Mouse (Mus musculus) large intestine, adult 2 months (tissue): Measurements from ENCODE around the gene Hspg2. TPM values are rescaled to one million over a fixed set of nuclear protein-coding genes. Genes with fewer than 3 reads are reported as not detected.

Source experiments
- DNase-seq: peaks from one replicate; pipeline ENCODE4 v3.0.0-alpha.2; 2012; ENCODE audit warnings: low read depth, low spot score
- WGBS: fragments of 180-500 bp; shearing (Covaris S2); methylation state at CpG from one replicate; pipeline ENCODE4 v1.1.7; 2018; 5-methylcytosine and 5-hydroxymethylcytosine counted together
- polyA plus RNA-seq: library from polyadenylated mRNA; depleted of rRNA; stranded (reverse); fragments of >200 nt; gene quantifications from 2 replicates; pipeline ENCODE4 v1.2.3, GENCODE M21; 2012; rRNA removed

Hspg2 gene
- polyA plus RNA-seq, 1 experiment = 19.7 TPM

DNA sequence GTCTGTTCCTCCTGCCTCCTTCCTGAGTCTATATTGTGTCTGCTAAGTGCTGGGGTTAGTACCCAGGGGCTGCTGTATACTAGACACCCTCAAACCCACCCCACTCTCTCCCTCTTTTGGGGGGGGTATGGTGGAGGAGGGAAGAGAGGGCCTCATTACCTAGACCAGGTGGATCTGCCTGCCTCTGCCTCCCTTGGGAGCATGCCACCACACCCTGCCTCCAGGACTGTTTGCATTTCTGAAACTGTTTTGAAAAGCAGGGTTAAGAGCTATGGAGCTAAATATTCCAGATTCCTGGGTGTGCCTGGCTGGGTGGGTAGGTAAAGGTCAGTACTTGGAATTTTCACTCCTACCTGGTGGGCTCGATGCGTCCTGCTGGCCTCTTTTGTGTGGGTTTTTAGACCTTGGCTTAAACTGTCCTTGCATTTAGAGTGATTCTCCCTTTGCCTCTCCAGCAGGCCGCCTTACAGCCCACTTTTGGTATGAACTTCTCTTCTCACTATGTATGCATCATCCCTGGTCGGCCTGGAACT, 128.6 kb downstream of the Hspg2 start:
- WGBS = 94% methylated on average over 4 of the region's 4 CpGs
- no peak for DNase-seq

DNA sequence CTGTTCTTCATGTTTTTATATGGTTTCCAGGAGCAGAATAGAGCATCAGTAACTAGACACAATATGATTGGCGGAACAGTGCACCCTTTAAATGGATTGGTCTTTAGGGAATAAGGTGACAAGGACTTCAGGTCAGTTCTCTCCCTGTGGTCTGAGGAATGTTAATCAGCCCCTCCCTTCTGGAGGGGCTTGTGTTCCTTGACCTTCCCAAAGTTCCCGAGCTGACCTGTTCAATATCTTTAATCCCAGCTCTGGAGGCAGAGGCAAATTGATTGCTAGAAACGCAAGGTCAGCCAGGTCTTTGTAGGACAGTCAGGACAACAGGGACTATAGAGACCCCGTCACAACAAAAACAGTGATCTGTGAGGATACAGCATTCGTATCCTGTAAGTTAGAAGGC, 130.0 kb downstream of the Hspg2 start:
- WGBS = 91% methylated on average over 5 of the region's 5 CpGs
- DNase-seq = no peak

DNA sequence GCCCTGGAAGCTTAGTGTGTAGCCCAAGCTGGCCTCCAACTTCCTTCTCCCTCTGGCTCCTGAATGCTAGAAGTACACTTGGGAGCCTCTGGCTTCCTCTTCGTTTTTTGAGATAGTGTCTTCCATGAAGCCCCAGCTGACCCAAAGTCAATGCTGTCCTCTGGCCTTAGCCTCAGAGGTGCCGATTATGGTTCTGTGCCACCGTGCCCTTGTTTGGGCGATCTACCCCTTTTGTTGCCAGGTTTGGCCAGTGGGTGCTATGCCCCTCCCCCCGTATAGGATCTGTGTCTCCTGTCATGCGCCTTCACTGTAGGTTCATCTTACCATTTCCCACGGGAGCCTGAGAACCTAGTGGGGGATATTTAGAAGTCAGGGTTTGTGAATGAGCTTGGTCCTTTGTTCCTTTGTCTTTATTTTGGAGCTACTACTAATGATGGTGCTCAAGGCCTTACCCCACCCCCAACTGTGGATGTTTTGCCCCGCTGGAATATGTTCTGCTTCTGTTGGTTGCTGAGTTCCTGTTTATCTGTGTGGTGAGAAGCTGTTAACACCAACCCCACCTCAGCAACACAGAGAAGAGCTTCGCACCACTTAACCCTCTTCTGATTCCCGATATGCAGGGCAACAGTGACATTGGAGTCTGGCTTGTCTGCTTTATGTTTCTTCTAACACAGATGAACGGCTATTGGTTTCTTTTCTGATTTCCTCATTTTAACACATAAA, 135.0 kb downstream of the Hspg2 start:
- no peak for DNase-seq
- 82% methylated on average over 11 of the region's 11 CpGs for WGBS

DNA sequence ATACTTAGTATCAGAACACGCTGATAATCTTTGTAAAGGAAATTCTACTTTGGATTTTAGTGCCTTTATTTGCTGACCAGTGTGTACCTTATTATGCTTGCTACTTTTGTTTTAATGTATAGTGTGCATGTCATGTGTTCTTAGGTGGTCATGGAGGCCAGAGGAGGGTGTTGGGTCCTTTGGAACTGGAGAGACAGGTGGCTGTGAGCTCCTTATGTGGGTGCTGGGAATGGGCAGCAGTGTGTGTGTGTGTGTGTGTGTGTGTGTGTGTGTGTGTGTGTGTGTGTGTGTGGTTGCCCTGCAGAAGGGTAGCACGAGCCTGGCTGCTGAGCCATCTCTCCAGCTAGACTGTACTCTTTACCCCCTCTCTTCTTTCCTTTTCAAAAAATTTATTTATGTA, 138.5 kb downstream of the Hspg2 start:
- DNase-seq = no peak
- WGBS = 95% methylated on average over 2 of the region's 2 CpGs

DNA sequence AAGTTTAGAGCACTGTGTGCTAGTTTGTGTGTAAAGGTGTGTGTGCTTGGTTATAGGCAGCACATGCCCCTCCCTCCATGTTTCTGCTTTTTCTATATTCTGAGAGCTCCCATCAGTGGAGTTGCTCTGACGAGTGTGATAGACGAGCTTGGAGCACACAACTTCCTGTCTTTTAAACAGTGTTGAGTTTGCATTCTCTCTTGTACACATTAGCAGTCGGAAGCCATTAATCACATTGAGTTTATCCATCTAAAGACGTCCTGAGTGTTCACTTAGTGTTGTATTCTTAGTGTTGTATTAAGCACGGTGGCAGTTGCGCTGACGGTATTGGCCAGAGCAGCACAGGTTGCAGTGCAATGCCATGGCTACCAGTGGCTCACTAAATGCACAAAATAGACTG, 140.7 kb downstream of the Hspg2 start:
- WGBS = 72% methylated on average over 7 of the region's 7 CpGs
- no peak for DNase-seq

DNA sequence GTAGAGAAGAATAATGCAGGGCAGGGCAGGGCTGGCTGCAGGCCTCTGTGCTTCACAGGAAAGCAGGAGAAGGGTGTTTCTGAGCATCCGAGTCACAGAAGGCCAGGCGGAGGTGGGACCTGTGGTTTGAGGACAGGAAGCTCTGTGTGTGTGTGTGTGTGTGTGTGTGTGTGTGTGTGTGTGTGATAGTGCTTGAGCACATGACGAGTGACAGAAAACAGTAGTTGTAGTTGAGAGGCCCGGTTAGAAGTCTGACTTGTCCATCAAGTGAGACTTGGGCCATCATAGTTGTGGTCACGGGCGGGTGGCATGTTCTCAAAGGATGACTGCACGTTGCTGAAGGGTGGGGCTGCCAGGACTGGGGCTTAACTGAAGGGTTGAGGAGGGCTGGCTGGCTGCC, 141.1 kb downstream of the Hspg2 start:
- 61% methylated on average over 7 of the region's 7 CpGs for WGBS
- no peak for DNase-seq

DNA sequence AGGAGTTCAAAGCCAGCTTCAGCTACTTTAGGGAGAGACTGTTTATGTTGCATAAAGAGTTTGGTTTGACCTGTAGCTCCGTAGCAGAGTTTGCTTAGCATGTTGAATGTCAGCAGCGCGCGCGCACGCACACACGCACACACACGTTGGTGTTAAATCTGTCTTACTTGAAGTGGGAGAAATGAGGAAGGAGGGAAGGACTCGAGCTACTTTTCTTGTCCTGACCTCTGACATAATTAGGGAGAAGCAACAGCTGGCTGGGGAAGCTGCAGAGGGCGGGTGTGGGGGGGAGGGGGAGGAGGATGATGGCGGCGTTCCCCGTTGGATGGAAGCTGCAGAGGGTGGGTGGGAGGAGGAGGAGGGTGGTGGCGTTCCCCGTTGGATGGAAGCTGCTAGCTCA, 141.7 kb downstream of the Hspg2 start:
- DNase-seq = no peak
- WGBS = 61% methylated on average over 15 of the region's 15 CpGs

Other genes starting within 250 kb of the Hspg2 start
- gene Wnt4, start 191.3 kb upstream of the Hspg2 start, polyA plus RNA-seq = 3.4 and 3.5 TPM in 2 replicates
- 122 and 127 TPM in 2 replicates for gene Cdc42, start 111.0 kb upstream of the Hspg2 start, polyA plus RNA-seq
- not detected in 2 replicates for gene Cela3a, start 59.0 kb upstream of the Hspg2 start, polyA plus RNA-seq
- gene Cela3b, start 38.2 kb upstream of the Hspg2 start, polyA plus RNA-seq = 0.94 and 1.4 TPM in 2 replicates
- not detected in 2 replicates for gene 1700013G24Rik, start 15.5 kb upstream of the Hspg2 start, polyA plus RNA-seq
- gene Ldlrad2, start 105.8 kb downstream of the Hspg2 start, polyA plus RNA-seq = not detected in 2 replicates
- 27.2 and 39.0 TPM in 2 replicates for gene Usp48, start 125.0 kb downstream of the Hspg2 start, polyA plus RNA-seq
- 42.8 and 45.2 TPM in 2 replicates for gene Rap1gap, start 196.0 kb downstream of the Hspg2 start, polyA plus RNA-seq